Mouse (Mus musculus) ES-E14 (cell line): Measurements from ENCODE around the gene Anks3. TPM values are rescaled to one million over a fixed set of nuclear protein-coding genes. Genes with fewer than 3 reads are reported as not detected.

Experiments used
- DNase-seq: peaks from one replicate; pipeline ENCODE4 v3.0.0-alpha.2; 2013; ENCODE audit warnings: low read depth, low spot score
- H3K27ac ChIP-seq: 2 replicates; pipeline ENCODE4 v1.5.1; 2012; ENCODE audit warnings: low read depth, mild to moderate bottlenecking, low read length, moderate library complexity, mixed read lengths; ENCODE audit not compliant: poor library complexity, insufficient read depth, severe bottlenecking
- H3K36me3 ChIP-seq: 2 replicates; pipeline ENCODE4 v1.6.1; 2012; ENCODE audit warnings: mild to moderate bottlenecking, low read length, moderate library complexity, mixed read lengths; ENCODE audit not compliant: control insufficient read depth, poor library complexity, insufficient read depth, severe bottlenecking
- H3K4me1 ChIP-seq, 2 experiments: fragments of 150-350 bp in 1 of 2; sonication (generic) in 1 of 2; 2 replicates each; pipeline ENCODE4 v1.6.1; 2012; ENCODE audit warnings: low read length in 2 of 2, mild to moderate bottlenecking in 1 of 2, mixed read lengths in 1 of 2; ENCODE audit not compliant: control insufficient read depth in 2 of 2, insufficient read depth in 2 of 2, poor library complexity in 1 of 2
- H3K4me3 ChIP-seq, 2 experiments: fragments of 150-350 bp in 1 of 2; sonication (generic) in 1 of 2; 2 replicates each; pipeline ENCODE4 v1.5.1; 2012; ENCODE audit warnings: low read length in 2 of 2, low read depth in 1 of 2, mild to moderate bottlenecking in 1 of 2, mixed read lengths in 1 of 2; ENCODE audit not compliant: insufficient read depth in 1 of 2, poor library complexity in 1 of 2, severe bottlenecking in 1 of 2
- H3K9ac ChIP-seq: 2 replicates; pipeline ENCODE4 v1.6.1; 2012; ENCODE audit warnings: low read depth, mild to moderate bottlenecking, low read length, mixed read lengths; ENCODE audit not compliant: poor library complexity, insufficient read depth, severe bottlenecking
- H3K9me3 ChIP-seq: fragments of 150-350 bp; sonication (generic); 2 replicates; pipeline ENCODE4 v1.6.1; 2012; ENCODE audit warnings: low read depth, mild to moderate bottlenecking, low read length; ENCODE audit not compliant: control insufficient read depth, insufficient read depth
- CHD2 ChIP-seq: IDR thresholded peaks from 2 replicates; pipeline ENCODE4 v1.6.1; 2014; ENCODE audit warnings: mild to moderate bottlenecking, low read depth, low read length, inconsistent platforms
- HCFC1 ChIP-seq: IDR thresholded peaks from 2 replicates; pipeline ENCODE4 v1.6.1; 2012; ENCODE audit warnings: low read length, inconsistent platforms, borderline replicate concordance; ENCODE audit not compliant: insufficient read depth
- MAFK ChIP-seq: IDR thresholded peaks from 2 replicates; pipeline ENCODE4 v1.6.1; 2014; ENCODE audit warnings: mild to moderate bottlenecking, low read depth, low read length, inconsistent platforms; ENCODE audit not compliant: insufficient read depth
- ZC3H11A ChIP-seq: IDR thresholded peaks from 2 replicates; pipeline ENCODE4 v1.6.1; 2012; ENCODE audit warnings: low read depth, mild to moderate bottlenecking, inconsistent platforms, low read length, borderline replicate concordance
- ZNF384 ChIP-seq: IDR thresholded peaks from 2 replicates; pipeline ENCODE4 v1.6.1; 2012; ENCODE audit warnings: low read depth, low read length, inconsistent platforms
- in situ Hi-C, 2 experiments: fragments of 600-800 bp; cut with MboI; formaldehyde crosslinking; loops; one replicate each; pipeline ENCODE4 v1.15.1; 2025; ENCODE audit warnings: low sequenced_read_pairs in 2 of 2, inconsistent platforms in 1 of 2; ENCODE audit not compliant: unreplicated experiment in 2 of 2
- total RNA-seq: library from RNA; depleted of rRNA; stranded (reverse); fragments of 300-350 nt; gene quantifications from 2 replicates; pipeline ENCODE4 v1.2.3, GENCODE M21; 2012

The Anks3 gene
- total RNA-seq, 1 experiment = 34.9 TPM

DNA sequence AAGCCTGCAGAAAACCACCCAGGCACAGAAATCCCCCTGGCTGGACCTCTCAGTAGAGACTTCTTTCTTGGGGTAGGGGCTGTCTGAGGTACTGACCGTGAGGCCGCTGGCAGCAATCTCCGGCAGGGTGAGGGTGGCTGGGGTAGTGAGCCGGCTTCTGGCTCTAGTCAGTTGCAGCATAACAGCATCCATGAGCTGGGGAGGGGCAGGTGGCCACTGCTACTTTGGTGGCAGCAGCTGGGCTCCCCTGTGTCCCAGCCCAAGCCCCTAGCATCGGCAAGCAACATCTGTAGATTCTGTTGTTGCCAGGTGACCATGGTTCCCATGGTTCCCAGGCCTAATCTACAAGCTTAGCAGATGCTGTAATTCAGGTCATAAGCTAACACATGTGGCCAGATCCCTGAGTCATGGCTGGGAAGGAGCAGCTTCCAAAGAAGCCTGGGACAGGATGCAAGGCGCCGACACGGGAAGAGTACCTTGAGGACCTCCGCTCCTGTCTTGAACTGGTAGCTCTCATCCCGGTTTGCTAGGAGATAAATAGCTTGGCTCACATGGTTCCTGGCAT lies 46.4 kb upstream of the Anks3 start:
- Histone ChIP-seq H3K27ac (no peak overlapping the region), H3K4me3 (no peak overlapping the region), H3K4me1 (peaks cover 11 to 30% of the 10 kb centered on the region in 2 experiments), H3K9ac (no peak overlapping the region), H3K36me3 (peaks cover 23% of the 10 kb centered on the region), H3K9me3 (no peaks in the 10 kb centered on the region)
- in situ Hi-C loops = no loop called here
- TF ChIP-seq ZNF384 (no peak), MAFK (no peak), CHD2 (no peak)
- no peak for DNase-seq

DNA sequence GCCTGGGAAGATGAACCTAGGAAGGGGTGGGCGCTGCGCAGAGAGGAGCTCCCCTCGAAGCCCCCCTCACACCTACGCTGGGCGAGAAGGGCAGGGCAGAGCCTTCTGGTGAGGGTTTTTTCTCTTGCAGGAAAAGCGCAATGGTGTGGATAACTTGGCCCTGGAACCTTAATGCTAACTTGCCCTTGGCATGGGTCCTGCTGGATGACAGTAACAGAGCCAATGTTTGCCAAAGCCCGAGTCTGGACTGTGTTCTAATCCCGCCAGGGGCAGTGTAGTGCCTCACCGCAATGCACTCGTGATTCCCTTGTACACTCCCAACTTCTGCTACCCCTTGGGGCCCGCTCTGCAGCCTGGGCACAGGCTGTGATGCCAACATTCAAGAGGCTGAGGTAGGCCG lies 44.1 kb upstream of the Anks3 start:
- TF ChIP-seq MAFK (no peak), ZC3H11A (no peak), ZNF384 (no peak), HCFC1 (no peak), CHD2 (no peak)
- Histone ChIP-seq H3K27ac (no peak overlapping the region), H3K4me3 (0 out of 4 replicates have a peak overlapping the region, but pooled peaks of 1 of the 2 experiments have one; percentile 45), H3K4me1 (peaks cover 6 to 23% of the 10 kb centered on the region in 2 experiments; a peak in 3 of 4 replicates), H3K36me3 (peaks cover 17% of the 10 kb centered on the region; the same call in 1 of the 2 replicates), H3K9me3 (no peaks in the 10 kb centered on the region), H3K9ac (peak overlapping the region; percentile 9; the same call in 1 of the 2 replicates)
- DNase-seq = no peak
- in situ Hi-C loops = no loop called here

DNA sequence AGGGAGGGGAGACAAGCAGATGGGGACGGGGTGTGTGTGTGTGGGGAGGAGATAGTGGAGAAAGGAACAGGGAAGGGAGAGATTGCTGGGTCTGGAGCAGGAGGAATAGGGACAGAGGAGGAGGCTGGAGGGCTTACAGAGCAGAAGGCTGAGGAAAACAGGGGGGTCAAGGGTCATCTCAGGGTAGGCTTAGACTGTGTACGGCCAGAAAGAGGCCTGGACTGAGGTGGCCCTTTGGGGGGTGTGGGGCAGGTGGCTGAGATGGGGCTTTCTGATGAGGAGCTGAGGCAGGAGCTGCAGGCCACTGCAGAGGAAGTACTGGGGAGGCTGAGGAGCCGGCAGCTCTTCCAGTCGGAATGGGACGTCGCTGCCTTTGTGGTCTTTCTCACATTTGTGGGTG lies 43.5 kb upstream of the Anks3 start:
- TF ChIP-seq CHD2 (no peak), MAFK (no peak), HCFC1 (no peak), ZNF384 (no peak), ZC3H11A (no peak)
- in situ Hi-C loops = no loop called here
- no peaks in the 10 kb centered on the region for H3K9me3 ChIP-seq
- DNase-seq = no peak
- H3K27ac ChIP-seq = no peak overlapping the region
- H3K4me1 ChIP-seq = peaks cover 3 to 23% of the 10 kb centered on the region in 2 experiments; a peak in 3 of 4 replicates
- H3K4me3 ChIP-seq = peak overlapping the region in 1 of 2 experiments; percentile 45; a peak in 2 of 4 replicates
- H3K36me3 ChIP-seq = peaks cover 17% of the 10 kb centered on the region; the same call in 1 of the 2 replicates
- H3K9ac ChIP-seq = peak overlapping the region; percentile 22

GRCm38 (mm10) chr16:5007067-5007466 lies 43.1 kb upstream of the Anks3 start, which contains the start of gene Smim22:
Smim22 (plus strand) TSS chr16:5007288.
- peaks cover 17% of the 10 kb centered on the region; the same call in 1 of the 2 replicates for H3K36me3 ChIP-seq
- TF ChIP-seq ZC3H11A (no peak), ZNF384 (no peak)
- H3K4me3 ChIP-seq = peak within 1 kb of the TSS in 1 of 2 experiments; percentile 45; a peak in 2 of 4 replicates
- peak within 1 kb of the TSS; percentile 22 for H3K9ac ChIP-seq
- in situ Hi-C loops = no loop called here
- no peaks in the 10 kb centered on the region for H3K9me3 ChIP-seq
- no peak within 1 kb of the TSS for H3K27ac ChIP-seq
- H3K4me1 ChIP-seq = peaks cover 2 to 19% of the 10 kb centered on the region in 2 experiments; a peak in 2 of 4 replicates
- DNase-seq = no peak

DNA sequence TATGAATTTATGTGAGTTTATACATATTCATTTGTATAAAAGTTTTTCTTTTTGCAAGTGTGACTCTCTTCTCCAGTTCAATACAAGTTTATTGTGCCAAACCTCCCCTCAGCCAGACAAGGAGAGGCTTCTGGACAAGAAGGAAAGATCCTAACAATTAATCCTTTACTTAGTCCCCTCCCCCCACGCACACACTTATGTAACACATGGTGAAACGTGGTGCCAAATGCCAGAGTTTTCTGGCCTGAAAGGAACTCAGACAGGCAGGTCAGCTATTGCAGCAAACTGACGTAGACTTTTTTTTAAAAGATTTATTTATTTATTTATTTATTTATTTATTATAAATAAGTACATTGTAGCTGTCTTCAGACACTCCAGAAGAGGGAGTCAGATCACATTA lies 36.6 kb upstream of the Anks3 start:
- Histone ChIP-seq H3K27ac (no peak overlapping the region), H3K36me3 (no peaks in the 10 kb centered on the region), H3K4me1 (no peaks in the 10 kb centered on the region), H3K9me3 (no peaks in the 10 kb centered on the region), H3K4me3 (no peak overlapping the region), H3K9ac (no peak overlapping the region)
- no peak for TF ChIP-seq MAFK
- TF ChIP-seq HCFC1 = no peak
- no peak for TF ChIP-seq CHD2
- no peak for TF ChIP-seq ZNF384
- no peak for TF ChIP-seq ZC3H11A
- DNase-seq = no peak
- in situ Hi-C loops = no loop called here
